Mouse (Mus musculus) cerebellum, adult (tissue): Measurements from ENCODE around the gene Nqo1.

ENCODE experiments used
- ATAC-seq: cut with Nextera tagmentation; 2 replicates; pipeline ENCODE4 v1.9.2; 2017; ENCODE audit warnings: mild to moderate bottlenecking, moderate library complexity, mixed read lengths; ENCODE audit not compliant: insufficient number of reproducible peaks, low FRiP score, low TSS enrichment

Gene Nqo1

DNA sequence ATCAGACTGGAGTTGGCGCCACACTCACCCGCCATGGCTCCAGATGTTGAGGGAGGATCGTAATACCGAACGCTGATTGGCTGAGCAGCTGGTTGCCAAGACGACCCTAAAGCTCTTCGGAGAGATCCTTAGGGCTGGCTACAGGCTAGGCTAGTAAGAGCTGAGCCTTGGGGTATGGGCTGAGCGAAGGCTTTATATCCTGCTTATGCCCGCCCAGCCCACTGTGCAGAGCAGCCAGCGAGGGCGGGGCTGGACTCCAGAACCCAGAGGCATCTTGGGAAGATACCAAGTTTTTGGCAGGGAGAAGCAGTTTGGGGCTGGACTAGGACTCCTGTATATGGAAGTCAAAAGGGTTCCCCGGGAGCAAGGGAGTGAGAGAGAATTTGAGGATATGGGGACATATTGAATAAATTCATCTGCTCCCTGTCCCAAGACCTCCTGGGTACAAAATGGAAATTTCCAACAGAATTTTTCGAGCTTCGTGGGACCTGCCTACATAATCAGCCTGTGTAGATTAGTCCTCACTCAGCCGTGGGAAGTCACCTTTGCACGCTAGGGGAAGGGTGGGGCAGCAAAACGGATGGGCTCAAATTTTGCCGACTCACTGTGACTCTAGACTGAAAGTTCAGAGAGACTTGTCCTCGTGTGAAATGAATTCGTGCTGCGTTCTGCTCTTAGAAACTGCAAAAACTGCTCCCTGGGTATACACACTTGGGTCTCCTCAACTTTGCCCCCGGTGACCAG lies at the start of gene Nqo1:
Gene Nqo1 (minus strand): TSS at position 169 of the 744 bp plus-strand sequence.
- peak; percentile 59 for ATAC-seq

DNA sequence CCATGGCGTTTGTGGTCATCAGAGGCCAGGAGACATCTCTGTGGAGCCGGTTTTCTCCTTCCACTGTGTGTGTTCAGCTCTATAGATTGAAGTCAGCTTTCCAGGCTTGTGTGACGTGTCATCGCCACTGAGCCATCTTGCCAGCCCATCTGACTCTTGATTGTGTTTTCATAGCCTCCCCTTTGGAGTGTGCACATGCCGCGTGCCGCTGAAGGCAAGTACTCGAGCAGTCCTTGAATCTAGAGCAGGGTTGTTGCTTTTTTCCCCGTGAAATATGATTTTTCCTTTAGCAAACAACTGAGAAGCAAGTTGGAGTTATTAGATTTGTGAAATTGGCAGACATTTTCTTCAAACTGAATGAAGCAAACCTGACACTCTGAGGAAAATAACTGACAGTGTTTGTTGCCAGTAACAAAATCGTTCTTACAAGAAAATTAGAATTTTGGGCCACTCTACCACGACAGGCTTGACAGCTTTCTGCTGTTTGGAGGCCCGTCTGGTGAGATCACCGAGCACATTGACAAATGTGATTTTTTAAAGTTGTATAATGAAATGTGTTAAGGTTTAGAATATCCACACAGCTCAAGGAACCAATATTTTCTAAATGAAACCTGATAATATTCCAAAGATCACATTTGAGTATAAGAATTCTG lies 48.5 kb upstream of the Nqo1 start:
- ATAC-seq = no peak

DNA sequence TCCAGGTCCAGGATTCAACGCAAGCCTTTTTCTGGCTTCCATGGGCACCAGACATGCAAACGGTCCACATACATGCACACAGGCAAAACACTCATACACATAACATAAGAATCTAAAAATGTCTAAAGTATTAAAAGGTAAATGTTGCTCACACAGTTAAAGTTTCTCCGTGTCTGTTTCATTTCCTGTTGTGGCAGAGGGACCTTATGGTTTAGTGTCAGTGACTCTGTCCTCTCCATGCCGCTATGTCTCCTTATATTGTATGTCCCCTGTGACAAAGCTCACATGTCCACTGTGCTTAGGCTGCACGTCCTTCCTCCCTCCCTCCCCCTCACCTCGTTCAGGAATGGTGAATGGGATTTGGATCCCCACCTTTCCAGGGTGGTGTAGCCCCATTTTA lies 46.6 kb upstream of the Nqo1 start:
- no peak for ATAC-seq

DNA sequence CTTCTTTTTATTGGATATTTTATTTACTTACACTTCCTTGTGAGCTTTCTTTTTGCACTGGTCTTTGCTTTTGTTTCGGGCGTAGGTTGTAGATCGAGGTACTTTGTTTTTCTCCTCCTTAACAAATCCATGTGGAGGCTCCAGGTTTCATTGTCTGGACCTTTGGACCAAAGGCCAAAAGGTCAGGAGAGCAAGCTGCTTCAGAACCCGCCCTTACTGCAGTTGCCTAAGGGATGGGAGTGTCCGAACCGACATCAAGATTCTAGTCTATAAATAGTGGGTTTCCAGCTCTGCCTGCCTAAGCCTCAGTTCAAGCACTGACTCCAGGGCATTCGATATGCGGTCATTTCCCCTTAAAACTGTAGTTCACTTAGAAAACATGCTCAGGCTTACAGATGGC lies 46.1 kb upstream of the Nqo1 start:
- ATAC-seq = no peak

DNA sequence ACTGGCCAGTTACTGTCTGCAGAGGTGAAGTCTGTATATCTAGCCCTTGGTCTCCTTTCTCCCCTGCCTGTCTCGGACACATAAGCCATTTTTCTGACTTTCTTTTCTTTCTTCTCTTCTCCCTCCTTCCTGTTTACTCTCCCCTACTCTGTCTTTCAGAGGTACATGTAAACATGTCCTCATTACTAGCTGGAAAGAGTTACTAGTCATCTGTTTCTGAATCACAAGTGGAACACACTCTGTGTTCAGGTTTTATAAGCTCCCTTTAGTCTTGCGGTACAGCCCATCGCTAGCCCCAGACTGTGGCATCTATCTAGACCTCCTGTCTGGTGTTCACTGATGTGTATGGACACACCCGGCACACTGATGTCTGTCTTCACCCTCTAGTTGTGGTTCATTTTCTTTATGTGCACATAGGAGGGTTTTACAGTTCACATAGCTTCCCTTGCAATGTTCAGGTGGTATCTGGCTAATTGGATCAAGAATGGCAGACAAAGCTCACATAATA lies 45.4 kb upstream of the Nqo1 start:
- no peak for ATAC-seq

DNA sequence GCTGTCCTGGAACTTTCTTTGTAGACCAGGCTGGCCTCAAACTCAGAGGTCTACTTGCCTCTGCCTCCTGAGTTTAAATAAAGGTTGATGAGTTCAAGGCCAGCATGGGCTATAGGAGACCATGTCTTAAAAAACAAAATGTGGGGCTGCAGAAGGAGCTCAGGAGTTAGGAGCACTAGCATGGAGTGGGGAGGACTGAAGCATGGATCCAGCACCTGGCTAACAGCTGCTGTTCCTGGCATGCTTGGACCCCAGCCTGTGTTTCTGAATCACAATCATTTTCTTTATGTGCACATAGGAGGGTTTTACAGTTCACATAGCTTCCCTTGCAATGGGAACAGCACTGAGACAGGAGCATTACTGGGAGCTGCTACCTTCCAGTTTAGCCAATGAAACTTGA lies 44.7 kb upstream of the Nqo1 start:
- ATAC-seq = no peak

DNA sequence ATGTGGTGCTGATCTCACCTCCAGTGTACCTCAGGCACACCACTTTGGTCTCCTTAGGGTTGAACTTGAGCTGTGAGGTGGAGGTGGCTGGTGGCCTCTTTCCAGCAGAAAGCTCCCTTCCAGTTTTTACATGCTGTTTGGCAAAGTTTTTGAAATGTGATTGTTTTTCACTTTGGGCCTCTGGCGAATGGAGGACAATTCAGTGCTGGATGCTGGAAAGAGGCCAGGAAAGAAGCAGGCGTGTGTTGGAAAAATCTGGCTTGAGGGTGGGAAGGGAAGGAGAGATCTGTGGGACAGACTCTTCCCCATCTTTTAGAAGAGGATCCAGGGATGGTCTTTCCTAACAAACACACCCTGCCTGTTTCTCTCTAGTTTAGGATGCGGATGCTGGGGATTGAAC lies 41.6 kb upstream of the Nqo1 start:
- no peak for ATAC-seq

DNA sequence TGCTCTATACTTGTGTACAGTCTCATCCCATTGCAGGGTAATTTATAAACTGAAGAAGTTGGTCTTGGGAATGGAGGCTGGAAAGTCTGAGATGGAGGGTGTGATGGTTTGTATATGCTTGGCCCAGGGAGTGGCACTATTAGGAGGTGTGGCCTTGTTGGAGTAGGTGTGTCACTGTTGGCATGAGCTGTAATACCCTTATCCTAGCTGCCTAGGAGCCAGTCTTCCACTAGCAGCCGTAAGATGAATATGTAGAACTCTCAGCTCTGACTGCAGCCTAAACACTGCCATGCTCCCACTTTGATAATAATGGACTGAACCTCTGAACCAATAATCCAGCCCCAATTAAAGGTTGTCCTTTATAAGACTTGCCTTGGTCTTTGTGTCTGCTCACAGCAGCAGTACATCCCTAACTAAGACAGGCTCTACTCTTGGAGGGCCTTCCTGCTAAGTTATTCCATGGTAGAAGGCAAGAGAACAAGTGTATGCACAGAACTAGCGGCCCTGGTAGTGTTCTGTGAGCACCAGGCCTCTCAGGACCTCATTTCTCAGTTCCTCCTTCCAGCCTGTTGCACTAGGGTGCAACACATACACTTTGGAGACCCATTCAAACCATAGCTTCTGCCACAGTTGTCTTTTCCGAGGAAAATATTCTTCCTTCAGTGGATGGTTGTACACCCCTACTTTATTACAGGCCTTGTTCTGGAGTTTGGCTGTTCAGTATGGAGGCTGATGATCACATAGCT lies 37.0 kb upstream of the Nqo1 start:
- no peak for ATAC-seq

DNA sequence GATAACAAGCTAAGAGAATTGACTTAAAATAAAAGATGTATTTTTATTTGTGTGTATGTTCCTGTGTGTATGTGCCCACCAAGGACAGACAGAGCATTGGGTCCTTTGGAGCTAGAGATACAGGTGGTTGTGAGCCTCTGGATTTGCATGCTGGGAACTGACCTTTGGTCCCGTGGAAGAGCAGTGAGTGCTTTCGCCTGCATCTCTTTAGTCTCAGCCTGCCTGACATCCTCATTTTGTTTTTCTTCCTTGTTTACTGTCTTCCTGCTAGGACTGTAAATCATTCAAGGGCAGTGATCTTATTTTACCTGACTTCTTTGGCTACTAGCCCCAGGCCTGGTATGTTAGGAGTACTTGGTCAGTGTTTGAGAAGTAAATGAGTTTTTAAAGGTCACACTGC lies 34.7 kb upstream of the Nqo1 start:
- no peak for ATAC-seq

DNA sequence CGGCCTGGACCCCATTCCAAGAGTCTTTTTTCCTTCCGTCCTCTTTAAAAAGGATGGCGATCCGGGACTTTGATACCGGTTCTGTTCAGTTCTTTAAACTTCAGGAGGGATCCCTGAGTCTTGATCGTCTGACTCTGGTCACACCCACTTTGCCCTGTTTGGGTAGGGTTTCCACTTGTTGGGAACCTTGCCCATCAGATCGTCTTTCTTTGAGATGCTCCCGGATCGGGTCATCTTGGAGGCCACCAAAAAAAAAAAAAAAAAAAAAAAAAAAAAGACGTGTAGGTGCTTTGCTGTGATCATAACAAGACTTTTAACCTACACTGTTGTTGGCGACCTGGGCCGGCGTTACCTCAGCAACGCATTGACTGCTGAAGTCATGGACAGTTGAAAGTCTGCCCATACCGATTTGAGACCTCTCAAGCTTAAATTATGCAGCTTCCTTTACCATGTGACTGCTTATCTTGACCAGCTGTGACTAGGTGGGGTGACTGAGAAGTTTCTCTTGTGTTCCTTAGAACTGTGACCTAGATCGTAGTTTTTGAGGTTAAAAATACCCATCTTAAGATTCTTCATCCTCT lies 33.9 kb upstream of the Nqo1 start:
- ATAC-seq = 0 out of 2 replicates have a peak, but pooled peaks have one; percentile 8

DNA sequence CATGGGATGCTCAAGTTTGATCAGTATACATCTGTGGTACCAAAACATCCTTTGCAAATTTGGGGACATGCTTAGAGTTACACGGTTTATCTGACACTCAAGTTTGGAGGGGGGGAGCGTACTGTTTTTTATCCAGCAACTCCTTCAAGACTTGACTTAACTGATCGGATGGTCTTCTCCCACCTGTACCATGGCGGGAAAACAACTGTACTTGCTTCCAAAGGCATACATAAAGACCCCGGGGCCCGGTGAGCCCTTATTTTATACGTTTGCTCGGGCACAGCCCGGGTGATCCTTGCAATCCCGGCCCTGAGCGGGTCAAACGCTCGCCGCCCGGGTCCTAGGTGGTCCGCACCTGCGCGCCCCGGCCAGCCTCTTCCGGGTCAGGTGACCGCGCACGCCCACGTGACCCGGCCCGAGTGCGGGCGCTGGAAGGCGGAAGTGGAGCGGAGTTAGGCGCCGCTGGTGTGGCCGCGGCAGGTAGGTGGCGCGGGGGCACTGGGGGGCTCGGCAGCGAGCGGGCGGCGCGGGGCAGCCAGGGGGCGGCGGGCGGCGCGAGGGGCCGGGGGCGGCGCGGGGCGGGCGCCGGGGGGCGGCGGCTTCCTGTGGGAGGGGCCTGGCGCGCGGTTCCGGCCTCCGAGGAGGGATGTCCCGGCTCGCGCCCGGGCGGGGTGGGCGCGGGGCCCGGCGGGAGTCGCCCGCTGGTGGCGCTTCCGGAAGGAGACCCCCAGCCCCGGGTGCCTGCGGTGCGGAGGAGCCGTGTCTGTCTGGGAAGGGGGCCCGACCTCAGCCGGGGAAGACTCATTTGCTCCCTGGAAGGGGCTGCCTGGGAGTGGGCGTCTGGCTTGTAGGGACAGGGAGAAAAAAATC lies 33.2 kb upstream of the Nqo1 start, which contains the start of gene Wwp2:
Gene Wwp2 (plus strand): TSS at position 404 of the 870 bp plus-strand sequence.
- peak; percentile 76 for ATAC-seq

DNA sequence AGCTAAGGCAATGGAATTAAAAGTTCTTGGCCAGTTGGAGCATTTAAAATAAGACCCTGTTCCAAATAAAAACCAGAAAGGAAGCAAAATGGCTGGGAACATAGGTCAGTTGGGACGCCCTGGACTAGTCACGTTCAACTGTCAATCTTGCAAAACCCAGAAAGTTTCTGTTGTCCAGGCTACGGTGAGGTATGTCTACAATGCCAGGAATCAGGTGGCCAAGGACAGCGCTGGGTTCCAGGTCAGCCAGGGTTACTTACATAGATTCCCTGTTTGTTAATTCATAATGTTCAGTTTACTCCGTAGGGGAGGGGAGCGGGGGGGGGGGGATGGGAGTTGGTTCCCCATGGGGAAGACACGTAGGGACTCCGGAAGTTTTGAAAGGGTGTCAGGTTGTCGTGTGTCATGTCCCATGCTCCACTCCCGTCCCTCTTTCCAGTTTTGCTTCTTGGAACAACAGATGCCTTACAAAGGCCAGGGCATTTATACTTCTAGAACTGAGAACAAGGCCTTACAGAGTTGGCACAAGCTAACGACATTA lies 32.5 kb upstream of the Nqo1 start:
- ATAC-seq = no peak

DNA sequence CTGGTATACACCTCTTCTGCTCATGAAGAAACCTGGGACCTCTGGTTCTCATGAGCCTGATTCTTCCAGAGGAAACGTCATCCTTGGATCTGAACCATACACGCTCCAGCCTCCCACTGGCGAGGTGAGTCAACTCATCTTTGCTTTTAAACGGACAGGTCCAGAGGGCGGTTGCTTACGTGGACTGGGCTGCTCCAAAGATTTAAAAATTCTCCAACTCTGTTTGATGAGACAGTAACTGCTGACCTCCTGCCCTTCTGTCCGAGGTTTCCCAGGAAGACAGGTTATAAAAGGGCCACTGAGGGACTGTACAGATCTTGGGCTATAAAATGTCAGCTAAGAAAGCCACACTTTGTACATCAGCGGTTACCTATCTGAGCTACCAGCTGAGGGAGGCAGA lies 27.8 kb upstream of the Nqo1 start:
- no peak for ATAC-seq

DNA sequence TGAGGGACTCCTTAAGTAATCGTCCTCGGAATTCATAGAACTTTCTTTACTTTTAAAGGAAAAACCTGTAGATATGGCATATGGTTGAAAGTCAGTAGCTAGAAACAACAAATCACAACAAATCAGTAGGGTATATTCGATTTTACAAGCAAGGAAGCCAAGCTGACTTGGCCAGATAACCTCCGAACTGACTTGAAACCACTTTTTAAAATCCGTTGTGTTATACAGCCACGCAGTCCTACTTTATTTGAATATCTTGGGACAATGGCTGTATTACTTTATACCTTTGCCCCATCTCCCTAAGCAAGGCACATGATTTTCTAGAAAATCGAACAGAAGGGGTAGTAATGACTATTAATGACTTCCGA lies 22.2 kb upstream of the Nqo1 start:
- ATAC-seq = no peak

DNA sequence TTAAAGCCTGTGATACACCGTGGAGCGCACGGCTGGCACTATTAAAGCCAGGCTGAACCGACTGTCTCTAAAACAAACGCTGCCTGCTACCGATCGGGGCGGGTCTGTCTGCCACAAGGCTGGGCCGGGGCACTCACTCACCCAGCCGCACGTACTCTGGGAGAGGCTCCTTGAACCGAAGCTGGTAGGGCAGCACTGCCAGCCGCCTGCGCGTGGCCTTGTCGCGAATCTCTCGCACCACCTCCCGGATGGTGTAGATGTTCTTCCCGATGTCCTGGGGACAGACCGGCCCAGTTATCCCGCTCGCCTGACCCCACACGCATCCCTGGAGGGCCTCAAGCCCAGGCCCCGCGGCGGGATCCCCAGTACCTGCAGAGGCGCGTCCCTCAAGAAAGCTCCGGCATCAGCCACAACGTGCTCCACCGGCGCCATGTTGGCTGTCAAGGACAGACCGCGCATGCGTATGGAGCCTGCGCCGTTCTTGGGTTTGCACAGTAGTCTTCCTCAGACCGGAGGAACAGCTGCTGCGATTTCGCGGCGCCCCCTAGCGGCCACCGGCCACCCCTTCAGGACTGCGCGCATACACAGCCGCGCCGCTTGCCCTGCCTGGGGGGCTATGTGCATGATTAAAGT lies 21.7 kb upstream of the Nqo1 start, which contains the start of gene Nob1:
Gene Nob1 (minus strand): TSS at position 455 of the 633 bp plus-strand sequence.
- peak; percentile 97 for ATAC-seq

DNA sequence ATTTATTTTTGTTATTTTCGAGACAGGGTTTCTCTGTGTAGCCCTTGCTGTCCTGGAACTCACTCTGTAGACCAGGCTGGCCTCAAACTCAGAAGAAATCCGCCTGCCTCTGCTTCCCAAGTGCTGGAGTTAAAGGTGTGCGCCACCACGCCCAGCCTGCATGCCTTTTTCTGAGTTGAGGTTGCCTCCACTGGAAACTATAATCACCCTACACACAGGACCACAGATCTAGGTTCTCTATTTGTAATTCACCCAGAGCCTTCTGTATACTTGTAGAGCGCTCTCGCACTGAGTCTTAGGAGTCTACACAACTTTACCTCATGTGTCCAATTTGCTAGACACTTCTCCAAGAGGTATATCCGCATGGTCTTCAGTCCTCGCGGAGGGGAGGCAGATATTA lies 21.2 kb upstream of the Nqo1 start:
- ATAC-seq = no peak

DNA sequence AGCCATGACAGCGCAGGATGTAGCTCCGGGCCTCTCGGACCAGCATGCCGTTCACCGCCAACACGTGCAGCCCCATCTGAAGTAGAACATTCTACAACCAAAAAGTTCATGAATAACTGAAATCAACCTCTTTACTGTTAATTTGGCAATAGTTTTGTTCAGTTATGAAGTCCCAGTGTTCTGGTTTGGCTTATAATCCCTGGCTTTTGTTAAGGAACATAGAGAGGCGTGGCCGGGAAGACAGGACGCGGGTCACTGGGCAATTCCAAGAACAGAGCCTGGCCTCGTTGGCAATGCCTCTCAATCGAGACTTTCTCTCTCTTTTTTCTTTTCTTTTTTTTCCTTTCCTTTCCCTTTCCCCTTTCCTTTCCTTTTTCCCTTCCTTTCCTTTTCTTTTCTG lies 14.0 kb upstream of the Nqo1 start:
- ATAC-seq = no peak

DNA sequence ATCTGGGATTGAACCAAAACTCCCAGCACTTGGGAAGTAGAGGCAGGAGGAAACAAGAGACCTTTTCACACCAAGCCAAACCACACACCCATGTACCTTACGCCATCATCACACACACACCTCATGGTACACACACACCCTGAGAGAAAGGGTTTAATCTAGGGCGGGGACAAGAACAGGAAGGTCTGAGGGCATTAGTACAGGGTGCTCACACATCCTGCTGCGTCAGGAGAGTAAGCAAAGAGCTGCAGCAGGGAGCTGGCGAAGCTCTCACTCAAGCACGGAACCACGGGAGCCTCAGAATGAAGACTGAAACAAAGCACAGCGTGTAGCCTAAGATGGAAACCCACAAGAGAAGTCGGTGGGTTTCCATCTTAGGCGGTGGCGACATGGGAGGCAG lies 10.9 kb upstream of the Nqo1 start:
- ATAC-seq = no peak

DNA sequence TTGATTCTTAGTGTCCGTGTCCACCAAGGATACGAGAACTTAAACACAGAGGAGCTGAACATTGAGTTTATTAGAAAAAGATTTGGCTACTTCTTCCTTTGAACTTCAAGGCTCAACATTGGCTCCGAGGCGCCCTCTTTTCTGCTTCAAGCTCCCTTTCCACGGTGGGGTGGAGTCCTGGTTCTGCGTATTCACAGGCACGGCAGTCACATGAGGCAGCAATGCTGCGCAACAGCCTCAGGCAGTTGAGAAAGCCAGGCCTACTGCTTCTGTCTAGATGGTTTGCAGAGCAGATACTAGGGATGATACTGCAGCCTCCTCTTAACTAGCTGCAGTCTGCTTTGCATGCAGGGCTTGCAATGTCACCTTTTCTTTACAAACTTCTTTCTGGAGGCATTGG lies 9.5 kb upstream of the Nqo1 start:
- ATAC-seq = no peak
